Mouse (Mus musculus) liver, adult 2 months (tissue): ENCODE results near the gene Plcb1.

Experiments
- CTCF ChIP-seq: fragments of 200-500 bp; IDR thresholded peaks from 2 replicates; pipeline ENCODE4 v1.5.1; 2011; ENCODE audit warnings: low read depth, low read length, control low read depth
- POLR2A ChIP-seq: fragments of 200-500 bp; IDR thresholded peaks from 2 replicates; pipeline ENCODE4 v1.6.1; 2011; ENCODE audit warnings: low read length, control low read depth; ENCODE audit not compliant: insufficient read depth; ENCODE audit errors: extremely low read depth

DNA sequence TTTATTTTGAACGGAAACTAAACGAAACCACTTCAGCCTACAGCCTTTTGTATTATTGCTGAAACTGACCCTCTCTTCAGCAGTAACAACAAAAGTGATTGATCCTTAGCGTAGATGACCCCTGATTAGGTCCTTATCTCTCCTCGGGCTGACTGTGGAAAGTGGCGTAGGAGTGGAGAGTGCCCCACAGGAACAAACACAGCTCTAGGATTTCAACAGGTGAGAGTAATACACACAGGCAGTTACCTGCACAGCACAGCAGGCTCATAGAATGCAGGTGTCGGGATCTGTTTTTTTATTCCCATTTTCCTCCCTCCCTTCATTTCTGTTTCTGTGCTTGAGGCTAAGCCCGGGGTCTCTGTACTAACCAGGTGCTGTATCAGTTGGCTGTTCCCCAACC lies 7.1 kb downstream of the Plcb1 start:
- no peak for TF ChIP-seq CTCF
- TF ChIP-seq POLR2A: no peak
